Mouse (Mus musculus) layer of hippocampus, adult 2 months (tissue): Measurements from ENCODE around the gene Efcab11. TPM values are rescaled to one million over a fixed set of nuclear protein-coding genes. Genes with fewer than 3 reads are reported as not detected.
A peak's percentile ranks its signal among the peaks of the same experiment; 100 is the strongest.
"Not testable (repeated sequence)": the region's sequence is repeated elsewhere in the genome, so short reads cannot be mapped to it uniquely, and the experiment has no call there.

Experiments
- DNase-seq, 2 experiments: peaks; one replicate each; pipeline ENCODE4 v3.0.0; 2022; ENCODE audit warnings: low spot score in 2 of 2
- H3K27ac ChIP-seq: fragments of 200-600 bp; 2 replicates; pipeline ENCODE4 v1.8.1; 2022
- H3K4me3 ChIP-seq: fragments of 200-600 bp; 2 replicates; pipeline ENCODE4 v1.8.1; 2022; ENCODE audit warnings: mild to moderate bottlenecking
- CTCF ChIP-seq: fragments of 200-600 bp; conservative IDR thresholded peaks from 2 replicates; pipeline ENCODE4 v1.8.1; 2022; ENCODE audit warnings: antibody characterized with exemption, mild to moderate bottlenecking, moderate library complexity
- total RNA-seq, 2 experiments: library from RNA; stranded (reverse); gene quantifications; 2 replicates each; pipeline ENCODE4 v1.2.3; 2021

The Efcab11 gene
- total RNA-seq, 2 experiments from 2014 or later, result 0.34 to 0.84 TPM

DNA sequence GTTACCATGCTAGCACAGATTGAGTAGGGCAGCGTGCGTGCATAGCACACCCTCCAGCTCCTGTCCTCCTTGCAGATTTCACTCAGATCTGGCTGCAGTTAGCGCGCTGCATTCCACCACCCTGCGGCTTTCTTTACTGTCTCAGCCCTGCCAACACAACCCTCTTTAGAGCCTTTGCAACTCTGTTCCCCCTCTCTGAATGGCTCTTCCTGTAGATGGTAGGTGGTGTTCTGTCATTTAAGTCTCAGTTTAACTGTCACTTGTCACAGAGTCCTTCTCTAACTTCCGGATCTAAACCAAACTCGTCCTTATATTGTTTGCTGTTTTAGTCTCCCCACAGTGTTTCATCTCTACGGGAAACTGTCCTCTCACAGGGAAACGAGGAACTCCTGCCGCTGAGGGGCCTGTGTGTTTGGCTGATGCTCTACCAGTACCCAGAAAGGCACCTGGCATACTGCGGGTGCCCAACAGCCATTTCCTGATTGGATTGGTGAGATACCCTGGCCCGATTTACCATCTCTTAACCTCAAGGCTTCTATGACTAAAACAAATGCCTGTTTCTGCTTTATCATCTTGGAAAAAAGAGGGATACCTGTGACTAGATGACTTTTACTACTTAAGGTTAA, 62.8 kb downstream of the Efcab11 start:
- no peak for DNase-seq
- TF ChIP-seq CTCF, result no peak
- H3K4me3 ChIP-seq, result no peak overlapping the region
- no peak overlapping the region for H3K27ac ChIP-seq

DNA sequence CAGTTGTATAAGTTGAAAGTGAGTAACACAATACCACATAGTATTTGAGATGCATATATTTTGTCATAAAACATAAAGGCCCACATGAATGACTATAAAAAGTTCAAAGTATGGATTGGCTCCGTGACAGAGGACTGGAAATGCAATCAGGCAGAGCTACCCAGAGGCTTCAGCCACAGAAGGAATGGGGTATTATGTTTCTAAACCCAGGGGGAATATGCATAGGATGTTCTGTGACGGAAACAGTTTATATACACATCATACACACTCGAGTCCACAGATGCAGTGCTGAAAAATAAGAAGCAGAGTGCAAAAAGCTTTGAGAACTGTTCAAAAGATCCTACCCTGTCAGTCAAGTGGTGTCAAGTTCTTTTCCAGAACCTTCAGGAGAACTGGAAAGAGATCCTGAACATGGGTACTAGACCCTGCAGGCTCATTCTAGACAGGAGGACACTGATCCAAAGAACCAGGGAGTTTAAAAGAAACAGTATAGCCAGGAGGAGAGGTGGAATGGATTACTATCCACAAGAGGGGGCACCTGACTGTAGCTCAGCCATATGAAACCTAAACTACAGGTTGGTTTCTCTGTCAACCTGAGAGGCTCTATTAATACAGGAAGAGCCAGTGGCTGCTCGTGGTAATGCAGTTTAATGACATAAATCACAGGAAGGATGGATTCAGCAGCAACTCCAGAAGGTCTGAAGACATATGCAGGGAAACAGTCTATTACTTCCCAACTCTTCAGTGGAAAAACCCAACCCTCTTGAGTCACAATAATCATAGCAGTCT, 64.9 kb downstream of the Efcab11 start:
- TF ChIP-seq CTCF, result peak; percentile 57
- H3K4me3 ChIP-seq, result no peak overlapping the region
- DNase-seq, result no peak
- no peak overlapping the region for H3K27ac ChIP-seq

DNA sequence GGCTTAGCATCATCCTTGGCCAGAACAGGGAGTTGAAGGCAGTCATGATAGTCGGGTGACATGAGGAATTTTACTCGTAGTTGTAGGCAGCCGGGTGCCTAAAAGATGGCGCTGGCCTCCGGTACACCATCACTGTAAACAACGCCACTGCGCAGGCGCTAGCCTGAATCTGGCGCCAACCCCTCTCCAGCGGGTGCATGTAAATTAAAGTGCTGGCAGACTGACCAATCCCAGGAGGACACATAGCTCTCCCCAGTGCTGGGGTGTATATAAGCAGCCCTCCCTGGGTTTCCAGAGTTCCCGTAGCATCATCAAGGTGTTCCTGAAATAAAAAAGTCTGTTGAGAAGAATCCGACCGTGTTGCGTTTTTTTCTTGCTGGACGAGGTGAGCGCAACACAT, 66.2 kb downstream of the Efcab11 start:
- not testable (repeated sequence) for H3K27ac ChIP-seq, H3K4me3 ChIP-seq, DNase-seq

DNA sequence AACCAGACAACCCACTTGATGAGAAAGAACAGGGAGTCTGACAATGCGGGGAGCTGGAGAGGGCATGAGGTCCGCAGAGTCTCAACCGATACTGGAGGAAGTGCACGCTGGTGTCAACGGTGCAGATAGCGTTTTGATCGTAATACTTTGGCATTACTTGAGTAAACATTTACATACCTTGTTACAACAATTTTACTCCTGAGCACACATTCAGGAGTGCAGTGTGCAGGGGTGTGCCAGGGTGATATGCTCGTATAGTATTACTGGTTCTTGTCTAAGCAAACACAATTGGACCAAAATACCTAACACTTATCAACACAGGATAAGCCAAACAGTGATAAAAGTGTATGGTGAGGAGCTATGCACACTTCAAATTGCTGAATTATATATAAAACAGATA, 69.0 kb downstream of the Efcab11 start:
- Histone ChIP-seq H3K27ac (no peak overlapping the region), H3K4me3 (no peak overlapping the region)
- no peak for DNase-seq
- no peak for TF ChIP-seq CTCF

DNA sequence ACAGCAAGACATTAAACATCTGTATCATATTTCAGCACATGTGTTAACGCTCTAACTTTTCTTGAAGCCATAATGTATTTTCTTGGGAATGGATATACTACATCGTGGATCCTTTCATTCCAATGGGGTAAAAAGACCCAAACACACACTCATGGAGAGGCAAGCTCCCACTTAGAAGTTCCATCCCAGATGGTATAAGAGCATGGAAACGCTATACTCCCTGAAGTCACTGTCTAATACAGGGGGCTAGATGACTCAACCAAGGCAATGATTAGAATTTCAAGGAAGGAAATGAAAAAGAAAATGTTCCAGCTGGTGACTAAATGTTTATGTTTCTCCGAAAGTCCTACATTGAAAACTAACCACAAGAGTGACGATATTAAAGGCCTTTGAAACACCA, 76.3 kb downstream of the Efcab11 start:
- no peak overlapping the region for H3K27ac ChIP-seq
- H3K4me3 ChIP-seq, result no peak overlapping the region
- DNase-seq, result no peak
- no peak for TF ChIP-seq CTCF

DNA sequence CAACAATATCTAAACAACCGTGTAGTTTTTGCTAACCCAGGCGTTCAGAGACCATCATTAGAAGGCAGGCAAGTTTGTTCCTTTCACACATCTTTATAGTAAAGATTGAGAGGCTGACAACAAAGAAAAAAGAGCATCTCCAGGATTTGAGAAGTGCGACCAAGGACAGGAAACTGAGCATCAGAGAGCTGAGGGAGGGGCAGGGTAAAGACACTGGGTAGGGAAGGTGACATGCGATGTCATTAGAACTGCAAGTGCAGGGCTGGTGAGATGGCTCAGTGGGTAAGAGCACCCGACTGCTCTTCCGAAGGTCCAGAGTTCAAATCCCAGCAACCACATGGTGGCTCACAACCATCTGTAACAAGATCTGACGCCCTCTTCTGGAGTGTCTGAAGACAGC, 77.5 kb downstream of the Efcab11 start:
- not testable (repeated sequence) for DNase-seq, H3K4me3 ChIP-seq, H3K27ac ChIP-seq

DNA sequence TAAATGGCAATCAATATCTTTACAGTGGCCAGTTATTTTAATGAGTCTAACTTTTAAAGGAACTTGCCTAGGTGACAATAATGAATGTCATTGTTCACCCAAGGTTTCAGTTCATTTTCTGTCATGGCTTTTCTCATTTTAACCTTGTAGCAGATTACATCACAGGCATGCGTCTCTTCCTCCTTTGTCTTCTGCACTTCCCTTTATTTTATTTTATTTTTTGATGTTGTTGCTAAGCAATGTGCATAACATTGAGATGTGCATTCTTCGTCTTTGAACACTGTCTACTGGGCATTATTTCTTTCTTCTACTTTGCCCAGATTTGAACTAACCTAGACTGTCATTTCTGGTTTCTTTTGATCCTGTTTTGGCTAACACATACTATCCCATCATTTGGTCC, 88.3 kb downstream of the Efcab11 start:
- no peak overlapping the region for H3K27ac ChIP-seq
- no peak for TF ChIP-seq CTCF
- DNase-seq, result no peak
- H3K4me3 ChIP-seq, result no peak overlapping the region

DNA sequence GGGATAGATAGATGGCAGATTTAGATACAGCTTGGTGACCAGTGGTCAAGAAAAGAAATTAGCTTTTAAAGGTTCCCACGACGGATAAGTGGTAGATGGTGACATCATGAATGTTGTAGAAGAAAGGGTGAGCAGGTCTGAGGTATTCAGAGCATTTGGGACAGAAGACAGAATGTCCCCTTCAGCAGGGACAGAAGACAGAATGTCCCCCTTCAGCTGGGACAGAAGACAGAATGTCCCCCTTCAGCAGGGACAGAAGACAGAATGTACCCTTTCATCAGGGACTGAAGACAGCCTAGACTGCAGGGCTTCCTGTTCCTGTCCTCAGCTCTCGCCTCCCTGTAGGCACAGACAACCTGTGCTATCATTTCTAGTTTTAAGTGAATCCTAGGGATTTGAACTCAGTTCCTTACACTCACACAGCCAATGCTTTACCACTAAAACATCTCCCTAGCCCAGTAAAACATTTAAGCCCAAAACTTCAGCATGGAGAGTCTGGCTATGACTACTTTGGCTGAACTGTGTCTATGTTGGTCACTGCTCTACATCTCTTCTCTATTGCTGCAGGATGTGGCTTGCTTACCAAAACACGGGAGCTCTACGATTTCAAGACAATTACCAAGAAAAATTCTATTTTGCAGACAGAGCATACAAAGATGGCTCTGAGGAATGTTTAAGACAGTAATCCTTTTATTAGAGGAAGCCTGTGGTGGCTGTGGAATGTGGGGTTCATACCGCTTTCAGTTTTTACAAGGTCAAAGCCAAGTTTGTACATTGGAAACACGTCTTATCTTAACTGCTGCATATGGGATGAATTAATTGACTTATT, 89.2 kb downstream of the Efcab11 start:
- no peak overlapping the region for H3K27ac ChIP-seq
- TF ChIP-seq CTCF, result no peak
- H3K4me3 ChIP-seq, result no peak overlapping the region
- no peak for DNase-seq

DNA sequence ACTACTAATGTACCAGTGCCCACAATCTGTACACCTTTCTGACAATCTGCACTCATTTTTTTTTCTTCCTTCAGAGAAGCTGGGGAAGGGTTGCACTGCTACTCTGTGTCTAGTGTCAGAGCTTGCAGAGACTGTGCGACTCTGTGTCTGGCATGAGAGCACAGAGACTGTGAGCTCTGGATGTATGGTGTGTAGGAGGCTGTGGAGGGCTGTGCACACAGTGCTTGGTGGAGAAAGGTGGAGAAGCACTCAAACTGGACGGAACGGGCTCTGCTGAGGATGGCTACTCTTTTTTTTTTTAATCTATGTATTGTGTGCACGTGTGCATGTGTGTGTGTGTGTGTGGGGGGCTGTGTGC, 90.1 kb downstream of the Efcab11 start:
- no peak for TF ChIP-seq CTCF
- H3K27ac ChIP-seq, result no peak overlapping the region
- peak in 1 of 2 experiments; percentile 10 for DNase-seq
- H3K4me3 ChIP-seq, result no peak overlapping the region

DNA sequence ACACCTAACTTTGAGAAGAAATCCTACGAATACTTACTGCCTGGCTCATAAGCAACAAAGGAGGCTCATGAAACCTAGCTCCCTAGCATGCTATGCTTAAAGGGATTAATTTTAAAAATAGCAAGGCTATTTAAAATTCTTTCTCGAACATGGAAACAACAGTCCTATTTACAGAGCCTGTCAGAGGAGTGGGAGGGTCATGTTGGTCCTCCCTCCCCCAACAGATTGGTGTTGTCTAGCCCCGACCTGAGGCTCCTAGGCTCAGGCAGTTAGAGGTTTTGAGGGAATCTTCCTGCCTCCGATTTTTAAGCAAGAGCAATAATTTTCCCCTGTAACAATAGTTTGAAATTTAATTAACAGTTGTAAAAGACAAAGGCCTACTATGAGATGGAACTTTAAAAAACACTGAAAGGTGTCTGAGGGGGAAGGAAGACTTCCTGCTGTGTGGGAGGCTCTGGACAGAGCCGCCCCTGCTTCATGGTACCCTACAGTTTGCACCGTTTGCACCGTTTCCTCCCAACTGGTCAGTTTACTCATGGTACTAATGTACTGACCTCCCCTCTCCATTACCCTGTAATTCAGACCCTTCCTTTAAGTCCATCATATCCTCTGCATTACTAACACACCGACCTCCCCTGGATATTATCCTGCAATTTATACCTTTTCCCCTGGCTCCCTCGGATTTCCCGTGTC, 90.6 kb downstream of the Efcab11 start:
- no peak for TF ChIP-seq CTCF
- no peak for DNase-seq
- no peak overlapping the region for H3K4me3 ChIP-seq
- no peak overlapping the region for H3K27ac ChIP-seq

DNA sequence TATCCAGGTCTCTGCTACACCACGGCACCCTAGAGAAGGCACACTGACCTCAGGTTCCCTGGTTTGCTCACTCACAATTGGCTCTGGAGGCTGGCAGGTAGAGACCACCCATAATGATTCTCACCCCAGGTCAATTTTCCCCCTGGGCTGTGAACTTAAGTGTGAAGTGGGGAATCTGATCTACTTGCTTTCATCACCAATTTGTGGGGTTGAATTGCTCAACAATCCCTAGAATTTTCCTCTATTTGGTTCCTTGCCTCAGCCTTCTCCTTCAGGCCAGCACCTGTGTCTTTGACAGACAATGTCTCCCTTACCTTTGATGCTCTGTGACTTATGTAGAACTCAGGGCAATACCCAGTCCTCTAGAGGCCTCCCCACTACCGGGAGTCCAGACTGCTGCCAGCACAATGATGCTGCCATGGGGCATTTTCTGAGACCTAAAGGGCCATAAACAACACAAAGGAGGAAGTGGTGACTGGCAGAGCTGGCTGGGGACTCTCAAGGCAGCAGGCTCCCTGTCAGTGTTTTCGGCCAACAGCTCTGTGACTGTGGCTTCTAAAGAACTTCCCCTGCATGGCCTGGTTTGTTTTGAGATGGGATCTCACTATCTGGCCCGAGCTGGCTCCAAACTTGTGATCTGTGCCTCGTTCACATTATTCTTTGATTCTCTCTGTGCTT, 94.8 kb downstream of the Efcab11 start:
- no peak overlapping the region for H3K4me3 ChIP-seq
- TF ChIP-seq CTCF, result no peak
- DNase-seq, result no peak

DNA sequence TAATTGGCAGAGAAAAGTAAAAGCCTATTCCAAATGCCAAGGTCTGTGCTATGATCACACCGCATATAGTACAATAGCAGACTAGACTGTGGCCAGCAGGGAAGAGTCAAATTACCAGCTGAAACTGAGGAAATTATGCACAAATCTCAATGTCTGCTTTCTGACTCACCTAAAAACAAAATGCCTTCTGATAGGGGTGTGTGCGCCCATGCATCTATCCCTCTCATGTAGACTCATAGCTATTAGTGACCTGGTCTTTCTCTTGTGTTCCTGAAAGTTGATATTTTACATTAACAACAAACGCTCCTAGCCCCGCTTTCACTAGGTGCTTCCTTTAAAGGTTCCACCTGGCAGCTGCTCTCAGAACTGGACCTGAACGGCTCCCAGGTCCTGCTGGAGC, 102.5 kb downstream of the Efcab11 start:
- no peak overlapping the region for H3K4me3 ChIP-seq
- DNase-seq, result no peak
- no peak overlapping the region for H3K27ac ChIP-seq
- TF ChIP-seq CTCF, result no peak

More for the DNA sequence above, 94.8 kb downstream of the Efcab11 start:
- no peak overlapping the region; the same call in 1 of the 2 replicates for H3K27ac ChIP-seq

DNA sequence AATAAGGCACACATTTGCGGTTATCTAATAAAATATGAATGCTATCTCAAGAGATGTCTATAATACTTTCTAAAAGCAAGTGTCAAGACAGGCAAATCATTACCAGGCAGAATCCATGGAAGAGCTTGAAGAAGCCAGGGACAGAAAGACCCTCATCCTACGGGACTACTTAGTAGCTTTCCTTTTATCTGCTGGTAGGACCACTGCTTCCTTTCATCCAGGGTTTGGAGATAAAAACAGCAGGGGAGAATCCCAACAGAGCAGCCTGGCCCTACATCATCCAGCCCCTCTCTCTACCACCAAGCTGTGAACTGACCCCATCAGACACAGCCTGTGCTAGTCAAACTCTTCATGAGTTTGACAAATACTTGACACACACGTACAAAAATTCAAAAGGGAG, 103.8 kb downstream of the Efcab11 start:
- no peak overlapping the region for H3K4me3 ChIP-seq
- DNase-seq, result no peak
- H3K27ac ChIP-seq, result no peak overlapping the region
- no peak for TF ChIP-seq CTCF
